Mouse (Mus musculus): ENCODE data around the gene Gm5478.
"Not testable (repeated sequence)": the region's sequence is repeated elsewhere in the genome, so short reads cannot be mapped to it uniquely, and the experiment has no call there.

The Gm5478 gene

DNA sequence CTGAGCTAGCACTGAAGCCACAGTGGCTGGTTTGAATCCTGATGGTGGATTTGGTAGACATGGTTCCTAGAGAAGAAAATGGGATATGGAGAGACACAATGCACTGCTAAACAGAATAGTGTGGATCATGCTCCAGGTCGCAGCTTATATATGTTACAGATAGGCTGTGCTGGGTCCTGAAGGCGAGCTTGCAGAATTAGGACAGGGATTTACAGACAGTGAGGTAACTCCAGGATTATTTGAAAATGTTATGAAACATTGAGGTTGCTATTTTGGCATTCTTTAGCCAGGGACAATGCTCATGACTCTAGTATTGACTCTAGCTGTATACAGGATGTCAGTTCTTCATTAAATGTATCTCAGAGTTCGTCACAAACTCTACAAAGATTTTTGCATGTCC, at the start of gene Gm5478:
Gene Gm5478, minus strand, starts transcription at position 101 of the 400 bp plus-strand sequence.
- DNase-seq (ENCODE audit: extremely low spot score, low spot score), result no peak

DNA sequence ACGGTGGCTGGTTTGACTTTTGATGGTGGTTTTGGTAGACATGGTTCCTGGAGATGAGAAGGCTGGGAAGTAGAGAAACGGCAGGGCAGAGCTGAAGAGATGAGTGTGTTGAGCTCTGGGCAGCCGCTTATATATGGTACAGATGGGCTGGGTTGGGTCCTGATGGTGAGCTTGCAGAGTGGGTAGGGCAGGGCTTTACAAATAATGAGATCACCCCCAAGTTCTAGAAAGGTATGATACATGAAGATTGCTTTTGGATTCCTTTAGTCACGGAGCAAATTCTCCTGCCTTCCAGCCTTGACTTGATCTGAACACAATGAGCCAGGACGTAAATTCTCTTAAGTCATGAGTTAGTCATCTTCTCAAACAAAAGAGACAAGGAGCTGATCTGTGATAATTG, 47.0 kb upstream of the Gm5478 start, which contains the start of gene Krt6a:
Gene Krt6a, minus strand, starts transcription at position 101 of the 400 bp plus-strand sequence.
- DNase-seq (ENCODE audit: extremely low spot score, low spot score), result no peak

DNA sequence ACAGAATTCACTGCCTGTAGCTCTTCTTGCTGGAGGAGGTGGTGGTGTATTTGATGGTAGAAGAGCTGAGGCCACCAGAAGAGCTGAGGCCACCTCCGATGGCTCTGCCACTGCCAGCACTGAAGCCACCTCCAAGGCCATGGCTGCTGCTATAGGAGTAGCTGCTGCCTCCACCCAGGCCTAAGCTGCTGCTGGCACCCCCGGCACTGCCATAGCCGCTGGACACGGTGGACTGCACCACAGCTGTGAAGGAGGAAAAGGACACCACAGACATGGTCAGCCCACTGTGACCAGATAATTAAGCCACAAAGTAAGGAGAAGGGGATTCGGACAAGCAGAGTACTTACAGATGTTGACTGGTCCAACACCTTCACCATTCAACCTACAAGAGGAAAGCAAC, 43.3 kb upstream of the Gm5478 start:
- DNase-seq (ENCODE audit: extremely low spot score, low spot score), result not testable (repeated sequence)

DNA sequence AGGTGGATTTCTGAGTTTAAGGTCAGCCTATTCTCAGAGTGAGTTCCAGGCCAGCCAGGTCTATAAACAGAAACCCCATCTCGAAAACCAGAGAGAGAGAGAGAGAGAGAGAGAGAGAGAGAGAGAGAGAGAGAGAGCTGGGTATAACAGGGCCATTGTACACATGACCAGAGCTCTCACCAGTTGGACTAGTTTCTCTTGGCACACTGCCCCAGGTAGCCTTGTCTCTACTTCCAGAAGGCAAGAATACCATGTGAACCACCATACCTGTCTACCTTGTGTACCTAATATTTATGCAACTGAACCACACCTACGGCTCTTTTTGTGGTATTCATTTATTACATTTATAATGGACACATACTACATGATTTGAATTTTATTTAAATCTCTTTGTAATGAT, 41.0 kb upstream of the Gm5478 start:
- no peak for DNase-seq (ENCODE audit: extremely low spot score, low spot score)

DNA sequence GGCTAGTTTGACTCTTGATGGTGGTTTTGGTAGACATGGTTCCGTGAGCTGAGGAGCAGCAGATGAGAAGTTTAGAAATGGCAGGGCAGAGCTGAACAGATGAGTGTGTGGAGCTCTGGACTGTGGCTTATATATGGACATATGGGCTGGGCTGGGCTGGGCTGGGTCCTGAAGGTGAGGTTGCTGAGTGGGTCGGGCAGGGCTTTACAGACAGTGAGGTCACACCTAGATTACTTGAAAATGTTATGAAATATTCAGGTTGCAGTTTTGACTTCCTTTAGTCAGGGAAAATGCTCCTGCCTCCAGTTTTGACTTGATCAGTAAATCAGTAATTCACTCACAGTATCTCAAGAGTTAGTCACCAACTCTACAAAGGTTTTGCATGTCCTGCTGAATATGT, 33.0 kb upstream of the Gm5478 start, which contains the start of gene Krt6b:
Gene Krt6b, minus strand, starts transcription at position 101 of the 400 bp plus-strand sequence.
- no peak for DNase-seq (ENCODE audit: extremely low spot score, low spot score)

DNA sequence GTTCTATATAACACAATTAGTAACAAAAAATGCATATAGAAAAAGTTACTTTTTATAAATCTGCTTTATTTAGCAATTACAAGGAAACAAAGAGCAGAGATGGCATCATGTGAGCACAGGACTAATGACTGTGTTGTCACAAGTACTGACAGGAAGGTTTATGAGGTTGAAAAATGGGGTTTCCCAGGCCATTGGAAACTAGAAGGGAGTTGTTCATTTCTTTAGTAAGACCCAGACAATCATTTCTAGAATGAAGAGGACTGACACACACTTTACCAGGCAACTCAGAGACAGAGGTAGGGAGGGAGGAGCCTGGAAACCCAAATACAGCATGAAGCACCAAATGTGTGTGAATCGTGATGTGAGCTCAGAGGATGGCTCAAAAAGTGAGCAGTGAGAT, 28.8 kb upstream of the Gm5478 start:
- DNase-seq (ENCODE audit: extremely low spot score, low spot score), result no peak

DNA sequence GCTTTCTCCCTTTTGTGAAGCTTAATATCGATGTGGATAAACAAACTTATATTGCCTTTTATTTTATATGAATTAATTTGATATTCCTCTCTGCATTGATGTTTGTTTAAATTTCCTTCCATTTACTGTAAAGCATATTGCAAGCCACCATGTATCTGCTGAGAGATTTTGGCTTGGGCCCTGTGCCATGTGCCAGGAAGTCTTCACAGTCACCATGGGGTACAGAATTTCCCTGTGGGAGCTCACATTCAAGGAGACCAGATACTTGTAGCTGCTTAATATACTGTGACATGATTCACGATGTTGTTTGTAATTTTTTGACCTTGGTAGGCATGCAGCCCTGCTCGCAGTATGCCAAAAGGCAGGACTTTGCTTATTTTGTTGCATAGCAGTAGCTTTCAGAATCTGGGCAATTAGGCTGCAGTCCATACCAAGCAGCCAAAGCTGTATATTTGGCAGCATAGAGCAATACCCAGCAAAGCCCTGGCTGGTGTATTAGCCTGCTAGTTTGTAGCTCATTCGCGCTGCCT, 5.6 kb upstream of the Gm5478 start:
- no peak for DNase-seq (ENCODE audit: extremely low spot score, low spot score)

DNA sequence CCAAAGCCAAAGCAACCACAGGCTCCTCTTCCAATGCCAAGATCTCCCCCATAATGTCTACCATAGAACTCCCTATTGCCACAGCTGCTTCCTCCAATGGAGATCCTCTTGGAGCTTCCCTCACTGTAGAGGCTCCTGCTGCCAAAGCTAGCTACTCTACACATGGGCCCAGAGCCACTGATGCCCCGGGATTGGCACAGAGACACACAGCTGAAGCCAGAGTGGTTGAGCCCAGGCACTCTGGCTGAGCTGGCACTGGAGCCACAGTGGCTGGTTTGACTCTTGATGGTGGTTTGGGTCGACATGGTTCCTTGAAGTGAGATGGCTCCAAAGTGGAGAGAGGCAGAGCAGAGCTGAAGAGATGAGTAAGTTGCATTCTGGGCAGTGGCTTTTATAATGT, 19.3 kb downstream of the Gm5478 start, which contains the start of gene Gm5414:
Gene Gm5414, minus strand, starts transcription at position 305 of the 400 bp plus-strand sequence.
- no peak for DNase-seq (ENCODE audit: extremely low spot score, low spot score)

DNA sequence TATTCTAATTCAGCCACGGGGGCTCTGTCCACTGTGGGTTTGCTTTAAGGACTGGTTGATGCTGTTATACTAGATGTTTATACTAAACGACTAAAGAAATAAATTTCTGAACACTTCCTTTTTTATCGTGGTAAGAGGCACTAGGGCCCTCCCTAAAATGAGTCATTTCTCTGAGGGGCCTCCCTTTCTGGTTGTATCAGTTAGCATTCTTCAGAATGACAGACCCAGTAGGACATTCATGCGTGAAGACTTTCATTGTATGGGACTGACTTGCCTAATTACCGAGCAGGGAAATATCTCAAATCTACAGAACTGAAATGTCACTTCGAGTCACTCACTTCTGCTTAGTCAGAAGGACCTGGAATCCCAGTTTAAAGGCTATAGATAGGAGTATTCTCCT, 48.1 kb downstream of the Gm5478 start:
- DNase-seq (ENCODE audit: extremely low spot score, low spot score), result no peak
